Mouse (Mus musculus): ENCODE measurements around the gene Scn4a.
"Not testable (repeated sequence)": the region's sequence is repeated elsewhere in the genome, so short reads cannot be mapped to it uniquely, and the experiment has no call there.

Gene Scn4a

GRCm38 (mm10) chr11:106359350-106359749 lies 6.3 kb upstream of the Scn4a start:
- in situ Hi-C loops (cut with MboI, MseI): no loop called here

DNA sequence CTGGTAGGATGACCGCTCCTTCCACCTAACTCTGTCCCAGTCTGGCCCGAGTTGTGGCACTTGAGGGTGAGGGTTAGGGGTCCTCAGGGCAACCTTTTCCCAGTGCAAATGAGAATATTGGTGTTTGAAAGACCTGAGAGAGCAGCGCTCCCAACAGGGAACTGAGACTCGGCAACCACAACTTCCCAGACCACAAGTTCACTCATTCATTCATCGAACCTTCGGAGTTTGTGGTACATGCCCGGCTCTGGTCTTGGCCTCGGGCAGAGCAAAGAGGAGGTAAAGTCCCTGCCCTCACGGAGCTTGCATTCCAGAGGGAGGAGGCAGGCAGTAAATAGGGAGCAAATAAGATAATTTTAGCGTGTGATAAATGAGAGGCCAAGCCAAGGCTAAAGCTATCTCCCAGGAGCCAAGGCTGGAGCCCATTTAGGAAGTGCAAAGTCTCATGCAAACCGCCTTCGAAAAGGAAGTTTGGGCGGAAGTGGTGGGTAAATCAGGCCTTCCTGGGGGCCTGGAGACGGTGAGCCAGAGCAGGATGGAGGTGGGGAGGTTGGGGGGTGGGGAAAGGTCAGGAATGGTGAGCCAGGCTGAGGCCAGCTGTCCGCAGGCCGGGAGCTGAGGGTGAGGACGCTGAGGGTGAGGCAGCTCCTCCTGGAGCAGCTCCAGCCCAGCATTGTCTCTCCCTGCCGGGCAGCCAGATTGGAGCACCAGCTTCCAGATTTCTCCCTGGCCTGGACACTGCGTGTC lies 2.5 kb upstream of the Scn4a start:
- in situ Hi-C loops (cut with MboI, MseI): no loop called here

GRCm38 (mm10) chr11:106354181-106354580 lies 1.1 kb upstream of the Scn4a start:
- in situ Hi-C loops (cut with MboI, MseI): no loop called here

- in situ Hi-C loops (cut with MboI, MseI): no loop called here
Observed at GRCm38 (mm10) chr11:106351941-106352340, 1.1 kb downstream of the Scn4a start.

DNA sequence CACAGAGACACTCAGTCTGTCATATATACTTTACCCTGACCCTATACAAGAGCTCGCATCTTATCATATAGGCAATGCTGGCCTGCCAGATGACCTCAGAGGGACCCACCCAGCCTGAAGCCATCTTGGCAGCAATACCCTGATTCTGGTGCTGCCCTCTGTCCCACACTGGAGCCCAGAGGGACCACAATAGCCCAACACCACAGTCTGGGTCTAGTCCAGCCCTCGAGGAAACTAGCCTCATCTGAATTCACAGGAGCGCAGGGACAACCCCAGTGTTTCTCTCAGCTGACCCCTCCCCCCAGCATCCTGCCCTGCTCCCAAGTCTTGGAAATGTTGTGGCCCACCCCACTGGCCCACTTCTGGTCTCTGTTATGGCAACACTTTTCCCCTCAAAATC lies 1.8 kb downstream of the Scn4a start:
- in situ Hi-C loops (cut with MboI, MseI): no loop called here

DNA sequence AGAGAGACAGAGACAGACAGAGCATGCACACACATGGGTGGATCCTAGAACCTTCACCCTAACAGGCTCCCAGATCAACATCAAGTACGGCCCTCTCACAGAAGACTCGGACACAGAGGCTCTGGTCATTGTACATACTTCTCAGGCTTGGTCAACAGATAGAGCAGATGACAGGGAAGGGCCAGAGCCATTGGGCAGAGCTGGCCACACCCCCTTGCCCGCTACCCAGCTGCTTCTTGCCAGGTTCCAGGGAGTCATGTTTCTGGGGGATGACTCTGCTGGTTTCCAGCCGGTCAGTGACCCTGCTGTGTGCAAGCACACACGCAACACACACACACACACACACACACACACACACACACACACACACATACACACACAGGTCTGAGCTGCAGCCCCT lies 2.2 kb downstream of the Scn4a start:
- in situ Hi-C loops (cut with MboI, MseI): no loop called here

DNA sequence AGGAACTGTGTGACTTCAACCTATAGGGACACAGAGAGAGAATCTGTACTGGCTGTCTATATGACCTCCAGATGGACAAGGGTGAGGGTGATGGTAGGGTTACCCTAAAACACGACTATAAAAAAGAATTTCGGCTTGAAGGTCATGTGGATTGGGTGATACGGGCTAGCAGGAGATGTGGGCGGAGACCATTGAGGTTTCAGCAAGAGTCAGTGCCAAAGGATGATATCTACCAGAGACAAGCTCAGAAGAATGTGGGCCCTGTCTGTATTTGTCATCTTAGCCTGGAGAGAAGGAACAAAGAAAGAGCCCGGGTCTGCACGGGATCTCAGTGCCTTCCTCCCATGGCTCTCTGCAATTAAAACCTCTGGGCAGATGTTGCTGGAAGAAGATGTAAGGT lies 3.3 kb downstream of the Scn4a start:
- in situ Hi-C loops (cut with MboI, MseI): no loop called here

- in situ Hi-C loops (cut with MboI, MseI): loop anchor here in 1 of 2 experiments (5.0 kb wide), 1 partner anchor 1102 kb away; no protein-coding TSS in a partner anchor
Observed at GRCm38 (mm10) chr11:106344910-106345309, 8.2 kb downstream of the Scn4a start.

- in situ Hi-C loops (cut with MboI, MseI): loop anchor here in 1 of 2 experiments (5.0 kb wide), 1 partner anchor 1106 kb away; no protein-coding TSS in a partner anchor
Observed at GRCm38 (mm10) chr11:106340990-106341520, 12.0 kb downstream of the Scn4a start.

DNA sequence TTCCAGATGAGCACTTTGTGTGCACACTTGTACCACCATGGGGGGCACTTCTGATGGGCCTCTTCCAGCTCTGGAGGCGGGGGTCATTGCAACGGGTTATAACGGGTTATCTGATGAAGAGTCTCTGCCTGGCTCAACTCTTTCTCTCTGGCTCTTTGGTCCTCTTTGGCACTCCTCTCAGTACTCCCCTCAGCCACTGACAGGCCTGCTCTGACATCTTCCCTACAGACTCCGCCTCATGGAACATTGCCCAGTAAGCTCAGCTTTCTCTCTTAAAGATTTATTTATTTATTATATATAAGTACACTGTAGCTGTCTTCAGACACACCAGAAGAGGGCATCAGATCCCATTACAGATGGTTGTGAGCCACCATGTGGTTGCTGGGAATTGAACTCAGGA lies 13.8 kb downstream of the Scn4a start:
- in situ Hi-C loops (cut with MboI, MseI): not testable (repeated sequence)

GRCm38 (mm10) chr11:106338870-106339269 lies 14.2 kb downstream of the Scn4a start:
- in situ Hi-C loops (cut with MboI, MseI): no loop called here

GRCm38 (mm10) chr11:106338029-106338428 lies 15.1 kb downstream of the Scn4a start:
- in situ Hi-C loops (cut with MboI, MseI): no loop called here

DNA sequence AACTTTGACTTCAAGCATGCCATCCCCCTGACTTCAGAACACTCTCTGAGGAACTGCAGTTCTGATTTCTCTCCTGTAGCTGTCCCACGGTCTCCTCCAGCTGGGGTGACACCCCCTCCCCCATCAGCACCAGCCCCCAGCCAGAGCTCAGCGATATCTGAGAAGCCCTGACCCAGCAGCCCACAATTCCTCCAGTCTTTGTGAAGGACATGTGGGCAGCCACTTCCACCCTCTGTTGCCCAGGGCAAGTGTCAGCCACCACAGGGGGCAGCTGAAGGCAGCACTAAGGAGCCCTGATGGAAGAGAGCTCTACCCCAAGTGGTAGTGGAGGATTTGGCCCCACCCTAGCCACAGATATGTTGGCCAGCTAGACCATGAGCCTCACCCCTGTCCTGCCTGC lies 19.0 kb downstream of the Scn4a start:
- in situ Hi-C loops (cut with MboI, MseI): no loop called here

DNA sequence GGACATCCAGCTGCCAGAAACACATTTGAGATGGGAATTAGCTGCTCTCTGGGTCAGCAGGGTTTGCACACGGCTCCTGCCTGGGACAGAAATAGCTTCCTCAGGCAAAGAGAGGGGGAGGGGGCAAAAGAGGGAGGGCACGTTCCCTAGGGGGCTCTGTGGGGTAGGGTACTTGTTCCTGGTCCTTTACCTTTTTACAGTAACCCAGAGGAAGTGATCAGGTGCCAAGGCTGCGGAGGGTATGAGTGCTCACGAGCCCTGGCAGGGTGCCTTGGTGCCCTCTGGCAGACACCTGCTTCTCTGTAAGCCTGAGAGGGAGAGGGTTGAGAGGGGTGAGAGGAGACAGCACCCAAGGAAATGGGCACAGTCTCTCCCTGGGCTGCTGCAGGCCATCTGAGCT lies 20.6 kb downstream of the Scn4a start:
- in situ Hi-C loops (cut with MboI, MseI): no loop called here

DNA sequence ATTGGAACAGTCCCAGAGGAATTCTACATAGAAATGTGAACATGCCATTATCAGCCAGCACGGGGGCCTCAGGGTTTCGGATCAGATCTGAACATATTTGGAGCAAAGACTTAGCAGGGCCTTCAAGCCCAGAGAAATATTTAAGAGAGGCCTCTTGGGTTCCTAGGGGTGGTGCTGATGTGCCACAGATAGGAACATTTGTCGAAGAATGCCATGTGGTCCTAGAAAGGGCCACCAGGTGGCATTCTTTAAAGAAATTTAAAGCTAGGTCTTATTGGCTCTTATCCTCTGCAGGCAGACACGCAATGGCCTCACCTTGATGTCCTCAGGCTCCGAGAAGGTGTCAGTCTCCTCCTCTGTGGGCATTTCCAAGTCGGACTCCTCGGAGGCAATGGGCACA lies 23.4 kb downstream of the Scn4a start:
- in situ Hi-C loops (cut with MboI, MseI): loop anchor here (10.0 kb wide), 2 partner anchors 55 to 385 kb away; partner anchors contain the start of gene Icam2 (in 1 of the 2)

- in situ Hi-C loops (cut with MboI, MseI): loop anchor here (10.0 kb wide), 2 partner anchors 56 to 384 kb away; partner anchors contain the start of gene Icam2 (in 1 of the 2)
Observed at GRCm38 (mm10) chr11:106329128-106329527, 24.0 kb downstream of the Scn4a start.

DNA sequence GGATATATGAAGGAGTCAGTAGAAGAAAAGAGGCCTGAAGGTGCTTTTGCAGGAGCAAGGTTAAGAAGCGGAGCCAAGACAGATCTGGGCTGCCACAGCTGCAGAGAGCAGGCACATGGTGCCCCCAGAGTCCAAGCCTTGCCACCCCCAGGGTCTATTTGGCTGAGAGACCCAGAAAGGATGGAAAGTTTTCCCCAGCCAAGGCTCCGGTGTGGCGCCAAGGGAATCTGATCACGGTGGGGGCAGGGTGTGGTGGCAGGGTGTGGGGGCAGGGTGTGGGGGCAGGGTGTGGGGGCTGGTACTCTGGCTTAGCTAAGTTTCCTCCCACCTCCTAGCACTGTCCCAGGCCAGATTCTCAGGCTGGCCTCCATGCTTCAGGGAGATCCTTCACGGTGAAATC lies 24.6 kb downstream of the Scn4a start:
- in situ Hi-C loops (cut with MboI, MseI): loop anchor here (10.0 kb wide), 2 partner anchors 56 to 384 kb away; partner anchors contain the start of gene Icam2 (in 1 of the 2)

GRCm38 (mm10) chr11:106326475-106326874 lies 26.6 kb downstream of the Scn4a start:
- in situ Hi-C loops (cut with MboI, MseI): loop anchor here (10.0 kb wide), 2 partner anchors 58 to 382 kb away; partner anchors contain the start of gene Icam2 (in 1 of the 2)

DNA sequence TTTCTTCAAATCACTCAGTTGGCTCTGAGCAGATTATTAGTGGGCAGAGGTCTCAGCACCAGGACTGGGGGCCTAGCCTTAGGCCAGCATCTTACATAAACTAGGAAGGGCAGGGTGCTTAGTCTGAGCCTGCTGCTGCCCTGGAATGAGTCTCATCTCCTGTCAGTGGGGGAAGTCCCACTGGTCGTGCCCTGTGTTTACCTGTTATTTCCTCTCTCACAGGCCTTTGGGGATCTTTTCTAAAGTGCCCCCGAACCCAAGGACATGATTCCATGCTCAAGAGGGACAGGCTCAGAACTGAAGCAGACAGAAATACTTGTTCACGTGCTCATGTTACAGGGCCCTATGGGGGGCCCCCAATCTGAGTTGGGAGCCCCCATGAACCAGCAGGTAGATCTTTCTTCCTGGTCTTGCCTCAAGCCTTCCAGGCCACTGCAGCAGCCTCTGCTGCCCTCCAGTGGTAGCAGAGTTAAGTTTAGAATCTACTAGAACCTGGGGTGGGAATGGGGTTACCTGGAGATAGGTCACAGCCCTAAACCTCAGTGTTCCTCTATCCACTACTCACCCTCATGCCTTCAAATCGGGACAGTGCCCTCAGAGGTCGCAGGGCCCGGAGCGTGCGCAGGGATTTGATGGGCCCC lies 27.4 kb downstream of the Scn4a start:
- in situ Hi-C loops (cut with MboI, MseI): loop anchor here (10.0 kb wide), 2 partner anchors 59 to 381 kb away; partner anchors contain the start of gene Icam2 (in 1 of the 2)

GRCm38 (mm10) chr11:106324858-106325257 lies 28.2 kb downstream of the Scn4a start:
- in situ Hi-C loops (cut with MboI, MseI): loop anchor here (5.0 to 10.0 kb wide), 3 partner anchors 60 to 380 kb away; partner anchors contain the start of gene Icam2 (in 1 of the 2)

GRCm38 (mm10) chr11:106318406-106319366 lies 34.4 kb downstream of the Scn4a start:
- in situ Hi-C loops (cut with MboI, MseI): no loop called here

Data from T-helper 17 cell (primary cell).